Mouse (Mus musculus) heart, postnatal 10 days (tissue): ENCODE data around the gene Lifr. TPM values are rescaled to one million over a fixed set of nuclear protein-coding genes. Genes with fewer than 3 reads are reported as not detected.

Source experiments
- DNase-seq, 2 experiments: peaks; one replicate each; pipeline ENCODE4 v3.0.0; 2021
- intact Hi-C: fragments of 180-260 bp; cut with DNase I; formaldehyde crosslinking; loops from one replicate; pipeline ENCODE4 v1.15.1; 2025
- total RNA-seq, 2 experiments: library from RNA; stranded (reverse); gene quantifications; 2 replicates each; pipeline ENCODE4 v1.2.3; 2021

Gene Lifr
- total RNA-seq, 2 experiments from 2014 or later = 50.2 to 54.0 TPM

DNA sequence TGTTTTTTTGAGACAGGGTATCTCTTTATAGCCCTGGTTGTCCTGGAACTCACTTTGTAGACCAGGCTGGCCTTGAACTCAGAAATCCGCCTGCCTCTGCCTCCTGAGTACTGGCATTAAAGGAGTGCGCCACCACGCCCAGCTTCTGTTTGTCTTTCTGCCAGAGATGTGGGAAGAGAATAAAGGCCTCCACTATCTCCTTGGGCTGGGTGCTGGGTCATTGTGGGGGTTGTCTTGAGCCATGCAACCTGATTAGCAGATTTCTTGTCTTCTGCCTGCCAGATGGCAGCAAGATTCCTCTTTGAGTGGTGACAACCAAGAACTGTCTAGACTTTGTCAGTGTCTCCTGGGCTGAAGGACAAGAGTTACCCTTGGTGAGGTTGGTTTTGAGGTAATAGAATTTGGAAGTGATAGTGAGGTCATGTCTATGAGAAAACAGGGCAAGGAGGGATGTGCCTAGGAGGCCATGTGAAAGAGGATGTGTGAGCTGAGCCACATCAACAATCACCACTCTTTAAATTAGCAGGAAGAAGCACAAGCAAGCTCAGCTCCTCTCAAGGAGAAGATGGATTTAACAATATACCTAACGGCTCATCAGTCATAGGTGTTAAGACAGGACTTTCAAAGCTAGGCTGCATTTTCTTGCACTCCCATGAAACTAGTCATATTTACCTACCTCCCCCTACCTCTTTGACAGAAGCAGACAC is 10.6 kb upstream of the Lifr start:
- intact Hi-C loops = no loop called here
- no peak for DNase-seq

DNA sequence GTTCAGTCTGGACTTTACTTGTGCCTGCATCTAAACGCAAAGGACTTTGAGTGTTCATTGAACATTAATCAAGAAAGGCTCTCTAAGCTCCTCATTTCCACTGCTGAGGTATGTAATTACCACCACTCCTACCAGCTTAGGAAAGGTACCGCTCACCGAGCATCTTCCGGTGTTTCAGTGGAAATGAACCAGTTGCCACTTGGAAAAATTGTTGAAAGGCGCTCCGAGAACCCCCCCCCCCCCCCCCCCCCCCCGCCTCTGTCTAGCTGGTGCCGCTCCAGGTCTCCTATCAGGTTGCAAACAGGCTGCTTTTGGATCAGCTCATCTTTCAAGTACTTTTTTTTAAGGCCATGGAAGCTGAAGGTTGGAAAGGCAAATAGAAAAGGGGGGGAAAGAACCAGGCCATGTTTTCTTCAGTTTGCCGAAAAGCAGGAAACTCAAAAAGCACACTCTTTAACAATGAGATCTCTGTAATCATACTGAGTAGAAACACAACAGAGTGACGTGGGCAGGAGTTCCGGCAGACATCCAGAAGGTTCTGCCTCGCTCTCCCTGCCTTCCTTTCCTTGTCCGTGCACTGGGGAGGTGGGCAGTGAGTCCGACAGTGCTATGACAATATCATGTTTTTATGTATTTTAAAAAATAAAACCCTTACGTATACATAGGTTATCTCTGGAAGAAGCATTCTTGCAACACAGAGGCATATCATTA is 9.3 kb upstream of the Lifr start:
- intact Hi-C loops = no loop called here
- DNase-seq = no peak

DNA sequence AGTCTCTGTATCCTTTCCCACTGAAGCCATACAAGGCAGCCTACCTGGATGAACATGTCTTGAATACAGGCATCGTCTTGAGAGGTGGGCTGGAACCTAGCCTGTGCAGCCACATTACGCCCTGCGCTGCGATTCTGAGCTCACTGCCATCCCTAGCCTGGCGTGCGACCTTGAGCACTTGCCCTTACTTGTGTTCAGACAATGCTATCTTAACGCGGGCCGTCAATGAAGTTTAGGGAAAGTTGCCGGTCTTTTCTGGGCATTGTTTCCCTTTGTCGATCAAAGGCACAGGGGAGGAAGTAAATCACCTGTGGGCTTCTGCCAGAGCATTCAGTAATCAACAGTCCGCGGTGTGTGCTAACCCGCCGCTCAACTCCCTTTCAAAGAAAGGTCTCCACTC is 8.6 kb upstream of the Lifr start:
- no peak for DNase-seq
- intact Hi-C loops = no loop called here

DNA sequence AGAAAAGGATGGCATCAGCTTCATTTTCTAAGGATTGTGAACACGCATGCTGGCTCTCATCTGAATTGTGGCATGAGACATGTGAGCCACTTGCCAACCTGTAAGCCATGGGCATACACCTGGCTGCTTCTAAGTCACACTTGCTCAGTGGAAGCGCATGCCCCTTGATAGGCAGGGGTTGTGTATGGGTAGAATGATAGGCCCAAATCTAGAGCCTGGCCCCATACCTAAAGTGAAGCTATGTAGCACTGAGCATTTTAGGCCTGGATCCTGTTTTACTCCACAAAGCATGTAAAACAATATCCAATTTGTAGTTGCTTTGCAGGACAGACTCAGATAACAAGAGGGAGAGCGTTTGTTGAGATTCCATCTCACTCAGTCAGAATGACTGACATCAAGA is 7.5 kb upstream of the Lifr start:
- intact Hi-C loops = no loop called here
- no peak for DNase-seq

DNA sequence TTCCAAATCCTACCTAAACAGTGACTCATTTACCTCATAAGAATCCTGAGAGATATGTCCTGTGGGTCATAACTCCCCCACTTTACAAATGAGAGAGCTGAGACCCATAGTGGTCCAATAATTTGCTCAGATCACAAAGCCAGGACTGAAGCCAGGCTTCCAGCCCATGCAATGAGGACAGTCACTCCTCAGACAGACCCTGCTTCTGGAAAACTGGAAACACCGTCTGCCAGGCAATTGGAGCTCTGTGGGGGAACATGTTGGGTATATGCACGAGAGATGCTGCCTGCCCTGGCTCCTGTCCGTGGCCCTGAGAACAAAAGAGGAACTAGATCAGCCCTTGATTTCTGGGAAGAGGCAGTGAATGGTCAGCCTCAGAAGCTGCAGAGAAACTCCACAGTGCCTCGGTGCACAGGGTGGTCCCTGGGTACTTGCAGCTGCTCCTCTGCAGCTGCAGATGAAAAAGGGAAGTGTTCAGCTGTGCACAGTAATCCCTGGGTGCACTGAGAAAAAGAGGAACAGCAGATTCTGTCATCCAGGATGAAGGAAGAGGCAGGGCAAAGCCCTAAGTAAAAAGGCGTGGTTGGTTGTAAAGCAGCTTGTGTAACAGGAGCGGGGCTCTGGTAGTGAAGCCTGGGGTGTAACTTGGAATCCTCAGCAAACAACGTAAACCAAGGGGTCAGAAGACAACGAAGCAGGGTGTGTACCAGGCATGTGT is 5.5 kb upstream of the Lifr start:
- DNase-seq = peak; percentile 12 to 20
- intact Hi-C loops = no loop called here

DNA sequence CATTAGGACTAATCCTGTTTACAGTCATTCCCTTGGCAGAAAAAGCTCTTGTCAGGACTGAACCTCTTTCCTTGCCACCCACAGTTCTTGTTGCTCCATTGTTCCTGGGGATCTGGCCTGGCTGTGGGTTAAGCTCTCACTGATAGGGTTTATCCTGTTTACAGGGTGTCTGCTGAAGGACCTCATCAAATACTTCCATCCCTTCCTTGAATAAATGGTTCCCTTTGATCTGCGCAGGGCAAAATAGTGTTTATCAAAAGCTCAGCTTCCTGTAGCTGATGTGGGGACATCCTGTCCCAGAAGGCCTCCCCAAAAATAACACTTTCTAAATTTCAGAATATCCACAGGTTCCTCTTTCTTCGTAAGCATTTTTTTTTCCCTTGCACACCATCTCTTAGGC is 1.7 kb upstream of the Lifr start:
- DNase-seq = peak; percentile 8 to 15
- intact Hi-C loops = no loop called here

DNA sequence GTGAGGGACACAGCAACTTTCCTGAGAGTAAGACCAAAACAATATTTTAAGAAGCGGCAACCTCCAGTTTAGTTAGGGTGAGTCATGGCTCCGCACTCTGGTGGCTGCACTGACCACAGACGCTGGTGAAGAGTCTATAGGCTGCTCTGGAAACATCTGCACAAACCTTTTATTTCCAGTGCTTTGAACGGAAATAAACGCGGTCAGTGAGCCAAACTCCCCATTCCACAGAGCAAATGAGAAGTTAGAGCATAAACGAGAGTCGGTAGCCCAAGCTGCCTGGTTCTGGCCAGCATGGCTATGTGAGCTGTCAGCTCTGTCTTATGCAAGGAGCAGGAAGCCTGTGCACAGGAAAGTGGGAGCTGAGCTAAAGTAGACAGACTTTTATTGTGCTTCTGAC is 1.9 kb downstream of the Lifr start:
- intact Hi-C loops = no loop called here
- DNase-seq = peak; percentile 12 to 26

DNA sequence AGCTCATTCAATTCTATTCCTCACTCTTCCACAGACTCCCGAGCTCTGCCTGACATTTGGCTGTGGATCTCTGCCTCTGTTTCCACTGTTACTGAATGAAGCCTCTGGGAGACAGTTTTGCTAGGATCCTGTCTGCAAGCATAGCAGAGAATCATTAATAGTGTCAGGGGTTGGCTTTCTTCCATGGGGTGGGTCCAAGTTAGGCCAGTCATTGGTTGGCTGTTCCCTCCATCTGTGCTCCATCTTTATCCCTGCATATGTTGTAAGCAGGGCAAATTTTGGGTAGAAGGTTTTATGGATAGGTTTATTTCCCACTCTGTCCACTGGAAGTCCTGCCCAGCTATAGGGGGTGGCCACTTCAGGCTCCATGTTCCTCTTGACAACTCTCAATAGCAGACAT is 9.0 kb downstream of the Lifr start:
- intact Hi-C loops = no loop called here
- DNase-seq = no peak

DNA sequence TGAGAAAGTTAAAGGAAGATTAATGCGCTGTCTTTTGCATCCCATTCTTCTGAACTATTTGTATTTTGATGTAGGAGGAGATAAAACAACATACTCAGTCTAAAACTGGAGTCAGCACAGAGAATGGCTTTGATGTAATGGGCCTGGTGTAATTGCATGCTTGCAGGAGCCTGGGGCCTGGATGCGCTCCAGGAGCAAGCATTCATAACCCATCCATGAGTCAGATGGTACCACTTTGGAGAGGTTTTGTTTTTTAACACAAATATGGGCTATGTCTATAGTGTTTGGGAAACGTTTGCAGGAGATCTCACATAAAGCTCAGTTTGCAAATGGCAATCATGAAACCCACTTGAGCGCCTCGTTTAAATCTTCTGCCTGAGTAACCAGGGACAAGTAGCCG is 9.8 kb downstream of the Lifr start:
- DNase-seq = no peak
- intact Hi-C loops = no loop called here

DNA sequence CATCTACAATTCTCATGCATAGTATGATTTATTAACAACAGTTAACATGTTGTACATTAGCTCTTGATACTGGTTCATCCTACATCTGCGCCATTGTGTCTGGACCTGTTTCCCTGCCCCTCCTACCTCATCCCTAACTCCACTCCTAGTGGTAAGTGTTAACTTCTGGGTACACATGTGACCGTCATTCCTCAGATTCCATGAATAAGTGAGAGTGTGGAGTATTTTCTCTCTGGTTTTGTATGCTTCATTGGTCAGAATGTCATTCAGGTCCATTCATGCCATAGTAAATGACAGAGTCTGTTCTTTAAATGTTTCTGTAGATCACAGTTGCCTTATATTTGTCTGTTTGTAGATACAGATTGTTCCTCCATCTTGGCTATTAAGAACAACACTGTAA is 12.6 kb downstream of the Lifr start:
- DNase-seq = no peak
- intact Hi-C loops = no loop called here

DNA sequence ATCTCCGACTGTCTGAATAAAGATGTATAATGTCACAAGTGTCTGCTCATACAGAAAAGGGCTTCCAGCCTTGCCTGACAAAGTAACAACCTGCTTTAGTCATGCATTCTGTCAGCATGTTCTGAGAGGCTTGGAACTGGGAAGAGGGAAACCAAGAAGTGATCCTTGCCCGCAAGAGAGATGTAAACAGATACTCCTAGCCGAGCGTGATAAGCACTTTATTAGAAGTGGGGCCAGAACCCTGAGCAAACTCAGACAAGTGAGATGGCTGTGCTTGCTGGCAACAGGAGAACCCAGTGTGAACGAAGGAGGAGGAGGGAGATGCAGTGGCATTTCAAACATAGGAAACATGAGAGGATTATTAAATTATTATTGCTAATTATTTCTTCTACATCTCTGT is 14.8 kb downstream of the Lifr start:
- DNase-seq = no peak

DNA sequence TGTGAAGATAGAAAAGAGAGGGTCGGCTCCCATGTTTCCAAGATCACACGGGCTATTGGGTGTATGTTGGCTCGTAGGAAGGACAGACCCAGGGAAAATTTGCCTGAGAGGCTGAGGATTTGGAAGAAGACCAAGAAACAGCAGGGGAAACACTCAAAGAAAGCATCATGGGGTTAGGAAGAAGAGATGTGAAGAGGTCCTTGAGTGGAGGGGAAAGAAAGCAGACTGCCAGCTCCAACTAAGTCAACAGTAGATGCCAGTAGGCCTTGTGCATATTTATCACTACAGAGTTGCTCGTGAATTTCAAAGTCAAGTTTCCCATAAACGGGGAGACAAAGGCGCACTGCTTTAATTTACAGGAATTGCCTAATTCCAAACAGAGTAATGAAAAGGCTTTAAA is 17.7 kb downstream of the Lifr start:
- intact Hi-C loops = no loop called here
- DNase-seq = no peak

More for the DNA sequence above, 14.8 kb downstream of the Lifr start:
- intact Hi-C loops = no loop called here

DNA sequence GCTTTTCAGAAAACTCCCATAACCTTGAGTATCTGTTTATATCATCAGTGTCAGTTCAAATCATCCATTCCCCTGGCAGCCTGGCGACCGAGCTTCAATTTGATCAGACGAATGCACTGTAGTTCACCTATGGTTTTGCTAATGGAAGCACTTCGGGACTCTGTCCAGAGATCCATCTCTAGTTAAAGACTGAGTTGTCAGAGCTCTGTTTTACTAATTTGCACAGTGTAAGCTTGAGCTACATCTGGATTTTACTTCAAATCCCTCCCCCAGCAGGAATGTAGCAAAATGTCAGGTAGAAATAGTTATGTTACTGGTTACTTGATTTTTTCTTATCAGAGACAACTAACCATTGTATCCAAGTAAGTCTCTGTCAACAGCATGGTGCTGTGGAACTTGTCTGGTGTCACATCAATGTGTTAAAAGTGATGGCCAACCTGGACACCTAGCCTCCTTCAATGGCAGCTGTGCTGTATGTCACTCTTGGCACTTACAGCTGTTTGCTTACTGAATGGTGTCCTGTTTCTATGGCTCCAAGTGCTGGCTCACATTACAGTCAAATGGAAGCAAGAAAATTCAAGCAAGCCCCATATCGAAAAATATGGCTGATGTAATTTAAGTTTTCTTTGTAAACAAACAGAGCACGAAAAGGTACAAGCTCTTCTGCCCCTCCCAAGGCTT is 22.0 kb downstream of the Lifr start:
- intact Hi-C loops = no loop called here
- no peak for DNase-seq

DNA sequence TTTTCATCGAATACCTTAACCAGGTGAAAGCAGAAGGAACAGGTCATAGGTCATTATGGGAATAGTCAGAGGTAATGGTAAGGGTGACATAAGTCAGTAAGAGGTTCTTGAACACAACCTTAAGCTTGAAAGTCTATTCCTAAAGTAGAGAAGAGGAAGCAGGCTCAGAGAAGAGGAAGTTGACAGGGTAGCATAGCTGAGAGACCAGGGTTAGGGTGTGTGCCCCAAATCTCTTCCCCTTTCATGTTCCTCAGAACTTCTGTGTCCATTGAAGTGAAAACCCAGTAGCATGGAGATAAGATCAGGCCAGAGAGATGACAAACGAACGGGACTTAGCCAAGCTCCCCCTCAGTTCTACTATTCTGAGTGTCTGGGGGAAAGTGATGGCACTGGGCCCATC is 23.5 kb downstream of the Lifr start:
- no peak for DNase-seq
- intact Hi-C loops = no loop called here

DNA sequence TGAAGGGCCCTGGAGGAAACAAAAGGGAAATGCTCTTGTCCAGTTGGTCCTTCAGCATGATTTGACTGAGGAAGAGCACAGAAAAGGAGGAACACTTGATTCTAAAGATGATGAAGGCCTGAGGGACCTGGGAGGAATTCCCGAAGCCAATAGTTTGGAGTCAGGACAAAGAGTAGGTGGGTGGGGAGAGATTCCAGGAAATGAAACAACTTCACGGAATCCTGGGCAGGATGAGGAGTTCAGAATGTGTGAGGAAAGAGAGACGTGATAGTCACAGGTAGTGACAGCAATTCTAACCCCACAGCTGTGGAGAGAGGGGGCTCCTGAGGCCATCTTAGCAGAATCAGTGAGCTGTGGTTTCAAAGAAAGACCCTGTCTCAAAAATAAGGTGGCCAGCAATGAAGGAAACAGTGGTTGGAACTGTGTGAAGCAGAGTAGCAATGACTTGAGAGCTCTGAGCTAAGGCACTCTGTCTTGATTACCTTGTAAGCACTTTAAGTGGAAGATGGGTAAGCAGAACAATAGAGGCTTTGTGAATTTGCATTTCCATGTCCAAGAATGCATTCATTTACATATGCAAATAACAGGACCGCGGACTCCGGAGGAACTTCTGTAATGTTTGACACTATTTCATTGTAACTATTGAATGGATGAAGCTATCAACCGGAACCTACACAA is 25.1 kb downstream of the Lifr start:
- DNase-seq = no peak
- intact Hi-C loops = no loop called here

DNA sequence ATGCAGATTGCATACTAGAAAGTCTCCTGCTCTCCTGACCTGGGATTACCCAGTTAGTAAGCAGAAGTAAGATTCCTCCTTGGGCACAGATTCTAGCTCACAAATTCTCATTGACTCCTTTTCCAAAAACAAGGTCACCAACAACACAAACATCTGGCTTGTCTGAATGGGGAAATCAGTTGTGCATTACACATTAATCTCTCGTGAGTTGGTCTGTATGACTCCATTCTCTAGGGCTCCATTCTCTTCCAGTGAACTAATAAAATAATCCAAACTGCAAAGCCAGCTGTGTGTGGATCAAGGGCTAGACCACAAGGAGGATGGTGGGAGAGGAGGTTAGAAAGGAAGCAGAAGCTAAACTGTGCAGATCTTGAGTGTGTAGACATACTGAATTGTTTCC is 25.8 kb downstream of the Lifr start:
- intact Hi-C loops = no loop called here
- DNase-seq = no peak

DNA sequence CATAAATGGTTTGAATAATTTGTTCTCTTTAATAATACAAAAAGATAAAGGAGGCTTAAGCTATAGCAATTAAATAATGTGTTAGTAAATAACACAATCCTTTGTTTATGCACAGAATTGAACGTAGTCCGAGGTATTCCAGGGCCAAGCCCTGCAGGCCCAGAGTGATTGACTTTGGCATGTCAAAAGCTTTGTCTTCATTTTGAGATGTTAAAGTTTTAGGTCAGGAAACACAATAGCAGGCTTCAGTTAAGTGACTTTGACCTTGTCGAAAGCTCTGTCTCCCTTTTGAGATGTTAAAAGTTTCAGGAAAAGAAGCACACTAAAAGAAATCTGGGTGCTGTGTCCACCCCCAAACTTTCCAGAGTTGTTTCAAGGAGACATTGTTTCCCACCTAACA is 26.3 kb downstream of the Lifr start:
- intact Hi-C loops = no loop called here
- DNase-seq = no peak

DNA sequence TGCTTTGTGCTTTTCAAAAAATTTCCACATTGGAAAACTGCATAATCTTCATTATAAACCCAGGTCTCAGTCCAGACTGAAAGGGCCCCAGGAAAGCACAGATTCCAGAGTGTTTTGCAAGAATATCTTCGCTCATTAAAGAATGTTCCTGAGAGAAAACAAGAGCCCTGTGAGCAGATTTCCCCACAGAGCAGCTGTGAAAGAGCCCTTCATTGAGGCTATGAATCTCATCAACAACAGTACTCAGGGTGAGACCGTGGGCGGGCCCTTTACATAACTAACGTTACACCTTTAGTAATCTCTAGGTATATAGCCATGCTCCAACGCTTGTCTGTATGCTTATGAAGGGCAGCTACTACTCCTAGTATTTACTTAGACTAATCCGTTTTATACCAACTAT is 27.5 kb downstream of the Lifr start:
- DNase-seq = no peak
- intact Hi-C loops = no loop called here

DNA sequence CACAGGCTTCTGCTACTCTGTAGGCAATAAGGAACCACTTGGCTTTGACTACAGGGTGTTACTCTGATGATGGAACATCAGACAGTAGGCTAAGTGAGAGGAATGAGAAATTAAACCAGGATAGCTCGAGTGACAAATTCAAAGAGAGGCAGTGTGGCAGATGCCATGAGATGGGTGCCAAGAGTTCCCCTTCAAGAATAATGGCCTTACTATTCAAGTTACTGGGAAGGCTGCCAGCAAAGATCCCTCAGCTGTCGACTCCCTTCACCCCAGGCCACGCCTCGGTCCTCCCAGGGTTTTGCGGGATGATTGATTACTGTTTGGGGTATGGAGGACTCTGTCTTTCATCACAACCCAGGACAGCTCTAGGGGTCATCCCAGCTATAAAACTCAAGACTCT is 28.4 kb downstream of the Lifr start:
- DNase-seq = no peak
- intact Hi-C loops = no loop called here

DNA sequence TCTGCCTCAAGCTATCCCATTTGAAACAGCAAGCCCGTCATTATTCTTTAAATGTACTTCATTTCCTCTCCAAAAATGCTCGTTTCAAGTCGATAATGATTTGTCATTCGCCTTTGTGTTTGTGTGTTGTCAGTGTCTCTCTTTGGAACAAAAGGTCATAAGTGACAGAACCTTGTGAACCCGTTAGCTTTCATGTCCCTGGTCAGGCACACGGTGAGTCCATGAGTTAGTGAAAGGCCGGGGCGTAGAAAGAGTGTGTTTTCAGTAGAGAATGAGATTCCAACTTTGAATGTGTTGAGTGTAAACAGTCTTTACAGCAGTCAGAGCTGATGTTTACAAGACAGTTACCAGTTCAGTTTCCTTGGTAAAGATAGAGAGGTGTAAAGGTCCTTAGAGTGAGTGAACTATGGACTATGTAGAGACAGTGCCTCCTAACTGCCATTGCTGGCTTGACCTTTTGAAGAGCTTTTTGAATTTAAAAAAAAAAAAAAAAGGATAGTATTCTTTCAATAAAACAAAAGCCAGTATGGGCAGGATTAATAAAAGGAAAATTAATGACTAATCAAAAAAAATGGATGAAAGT is 29.6 kb downstream of the Lifr start:
- no peak for DNase-seq
- intact Hi-C loops = no loop called here
